Mouse (Mus musculus): ENCODE measurements around the gene Sh3rf1. TPM values are rescaled to one million over a fixed set of nuclear protein-coding genes. Genes with fewer than 3 reads are reported as not detected.

Sh3rf1 gene
- total and polyA plus RNA-seq, 2 experiments from 2014 or later, result 17.9 to 31.3 TPM

- no peak for ATAC-seq
- Histone ChIP-seq H3K27me3 (ENCODE audit: insufficient read depth, low read length) (no peaks in the 10 kb centered on the region), H3K27ac (no peak overlapping the region), H3K4me3 (ENCODE audit: low read length) (no peak overlapping the region), H3K4me1 (ENCODE audit: insufficient read depth, low read length) (no peaks in the 10 kb centered on the region), H3K9me3 (ENCODE audit: low read length) (no peaks in the 10 kb centered on the region), H3K4me2 (ENCODE audit: low read depth, low read length) (no peak overlapping the region), H3K9ac (replicated peaks; ENCODE audit: low read length) (no peak overlapping the region), H3K36me3 (ENCODE audit: insufficient read depth, low read length) (no peaks in the 10 kb centered on the region)
- no peak for DNase-seq (ENCODE audit: low spot score)
- WGBS, result 53% methylated on average over 4 of the region's 4 CpGs
- no peak for TF ChIP-seq CTCF (IDR thresholded peaks at IDR 0.05; ENCODE audit: low read depth)
Measured at GRCm38 (mm10) chr8:61207636-61208035, 16.0 kb upstream of the Sh3rf1 start.

- H3K27ac ChIP-seq, result no peak overlapping the region
- H3K36me3 ChIP-seq (ENCODE audit: insufficient read depth, low read length), result no peaks in the 10 kb centered on the region
- no peak overlapping the region for H3K9ac ChIP-seq (replicated peaks; ENCODE audit: low read length)
- H3K4me3 ChIP-seq (ENCODE audit: low read length), result no peak overlapping the region
- H3K9me3 ChIP-seq (ENCODE audit: low read length), result no peaks in the 10 kb centered on the region
- WGBS, result 85% methylated on average over 9 of the region's 9 CpGs
- ATAC-seq (no peak), DNase-seq (ENCODE audit: low spot score) (no peak)
- H3K4me1 ChIP-seq (ENCODE audit: insufficient read depth, low read length), result no peaks in the 10 kb centered on the region
- TF ChIP-seq CTCF (IDR thresholded peaks at IDR 0.05; ENCODE audit: low read depth), result no peak
- no peak overlapping the region for H3K4me2 ChIP-seq (ENCODE audit: low read depth, low read length)
- H3K27me3 ChIP-seq (ENCODE audit: insufficient read depth, low read length), result no peaks in the 10 kb centered on the region
Measured at GRCm38 (mm10) chr8:61208719-61209118, 15.0 kb upstream of the Sh3rf1 start.

GRCm38 (mm10) chr8:61210836-61211235, 12.8 kb upstream of the Sh3rf1 start:
- no peak overlapping the region for H3K9ac ChIP-seq (replicated peaks; ENCODE audit: low read length)
- no peak overlapping the region for H3K4me3 ChIP-seq (ENCODE audit: low read length)
- no peak overlapping the region for H3K27ac ChIP-seq
- WGBS, result 47% methylated on average over 8 of the region's 8 CpGs
- H3K9me3 ChIP-seq (ENCODE audit: low read length), result no peaks in the 10 kb centered on the region
- DNase-seq (ENCODE audit: low spot score) (peak; percentile 48), ATAC-seq (no peak)
- H3K36me3 ChIP-seq (ENCODE audit: insufficient read depth, low read length), result no peaks in the 10 kb centered on the region
- no peak for TF ChIP-seq CTCF (IDR thresholded peaks at IDR 0.05; ENCODE audit: low read depth)
- no peak overlapping the region for H3K4me2 ChIP-seq (ENCODE audit: low read depth, low read length)
- H3K4me1 ChIP-seq (ENCODE audit: insufficient read depth, low read length), result no peaks in the 10 kb centered on the region
- no peaks in the 10 kb centered on the region for H3K27me3 ChIP-seq (ENCODE audit: insufficient read depth, low read length)

GRCm38 (mm10) chr8:61215081-61215819, 8.4 kb upstream of the Sh3rf1 start:
- WGBS, result 39% methylated on average over 5 of the region's 5 CpGs
- Histone ChIP-seq H3K9me3 (ENCODE audit: low read length) (no peaks in the 10 kb centered on the region), H3K9ac (replicated peaks; ENCODE audit: low read length) (no peak overlapping the region), H3K27me3 (ENCODE audit: insufficient read depth, low read length) (no peaks in the 10 kb centered on the region), H3K4me1 (ENCODE audit: insufficient read depth, low read length) (no peaks in the 10 kb centered on the region), H3K4me2 (ENCODE audit: low read depth, low read length) (no peak overlapping the region), H3K4me3 (ENCODE audit: low read length) (no peak overlapping the region), H3K36me3 (ENCODE audit: insufficient read depth, low read length) (no peaks in the 10 kb centered on the region), H3K27ac (no peak overlapping the region)
- ATAC-seq (no peak), DNase-seq (ENCODE audit: low spot score) (no peak)
- TF ChIP-seq CTCF (IDR thresholded peaks at IDR 0.05; ENCODE audit: low read depth), result no peak

GRCm38 (mm10) chr8:61217017-61217416, 6.7 kb upstream of the Sh3rf1 start:
- Histone ChIP-seq H3K27me3 (ENCODE audit: insufficient read depth, low read length) (no peaks in the 10 kb centered on the region), H3K9ac (replicated peaks; ENCODE audit: low read length) (no peak overlapping the region), H3K4me2 (ENCODE audit: low read depth, low read length) (no peak overlapping the region), H3K4me3 (ENCODE audit: low read length) (no peak overlapping the region), H3K36me3 (ENCODE audit: insufficient read depth, low read length) (no peaks in the 10 kb centered on the region), H3K4me1 (ENCODE audit: insufficient read depth, low read length) (no peaks in the 10 kb centered on the region), H3K9me3 (ENCODE audit: low read length) (no peaks in the 10 kb centered on the region), H3K27ac (no peak overlapping the region)
- WGBS, result 69% methylated on average over 3 of the region's 3 CpGs
- no peak for DNase-seq (ENCODE audit: low spot score)
- ATAC-seq, result no peak
- no peak for TF ChIP-seq CTCF (IDR thresholded peaks at IDR 0.05; ENCODE audit: low read depth)

GRCm38 (mm10) chr8:61217426-61217825, 6.2 kb upstream of the Sh3rf1 start:
- no peak overlapping the region for H3K27ac ChIP-seq
- 79% methylated on average over 8 of the region's 8 CpGs for WGBS
- no peak for DNase-seq (ENCODE audit: low spot score)
- no peak overlapping the region for H3K9ac ChIP-seq (replicated peaks; ENCODE audit: low read length)
- no peak for ATAC-seq
- H3K36me3 ChIP-seq (ENCODE audit: insufficient read depth, low read length), result no peaks in the 10 kb centered on the region
- no peak overlapping the region for H3K4me2 ChIP-seq (ENCODE audit: low read depth, low read length)
- no peaks in the 10 kb centered on the region for H3K27me3 ChIP-seq (ENCODE audit: insufficient read depth, low read length)
- H3K9me3 ChIP-seq (ENCODE audit: low read length), result no peaks in the 10 kb centered on the region
- no peaks in the 10 kb centered on the region for H3K4me1 ChIP-seq (ENCODE audit: insufficient read depth, low read length)
- TF ChIP-seq CTCF (IDR thresholded peaks at IDR 0.05; ENCODE audit: low read depth), result no peak
- H3K4me3 ChIP-seq (ENCODE audit: low read length), result no peak overlapping the region

- WGBS, result 96% methylated on average over 2 of the region's 2 CpGs
- Histone ChIP-seq H3K4me3 (ENCODE audit: low read length) (no peak overlapping the region), H3K4me1 (ENCODE audit: insufficient read depth, low read length) (no peaks in the 10 kb centered on the region), H3K9me3 (ENCODE audit: low read length) (no peaks in the 10 kb centered on the region), H3K27ac (no peak overlapping the region), H3K36me3 (ENCODE audit: insufficient read depth, low read length) (no peaks in the 10 kb centered on the region), H3K9ac (replicated peaks; ENCODE audit: low read length) (no peak overlapping the region), H3K27me3 (ENCODE audit: insufficient read depth, low read length) (no peaks in the 10 kb centered on the region), H3K4me2 (ENCODE audit: low read depth, low read length) (no peak overlapping the region)
- TF ChIP-seq CTCF (IDR thresholded peaks at IDR 0.05; ENCODE audit: low read depth), result no peak
- DNase-seq (ENCODE audit: low spot score) (no peak), ATAC-seq (no peak)
Measured at GRCm38 (mm10) chr8:61218439-61218838, 5.2 kb upstream of the Sh3rf1 start.
